Mouse (Mus musculus) splenic B cell, adult 2 months (primary cell): ENCODE data around the gene Tas1r1.

Experiments used
- DNase-seq: peaks from one replicate; pipeline ENCODE4 v3.0.0-alpha.2; 2011; ENCODE audit warnings: low read depth, low spot score
- H3K27me3 ChIP-seq: 2 replicates; pipeline ENCODE4 v1.6.1; 2012; ENCODE audit warnings: mild to moderate bottlenecking, low read length, moderate library complexity, mixed read lengths; ENCODE audit not compliant: control insufficient read depth, poor library complexity, insufficient read depth, severe bottlenecking
- H3K36me3 ChIP-seq: 2 replicates; pipeline ENCODE4 v1.6.1; 2012; ENCODE audit warnings: mild to moderate bottlenecking, low read length, moderate library complexity, mixed read lengths; ENCODE audit not compliant: control insufficient read depth, poor library complexity, insufficient read depth, severe bottlenecking

Tas1r1 gene

DNA sequence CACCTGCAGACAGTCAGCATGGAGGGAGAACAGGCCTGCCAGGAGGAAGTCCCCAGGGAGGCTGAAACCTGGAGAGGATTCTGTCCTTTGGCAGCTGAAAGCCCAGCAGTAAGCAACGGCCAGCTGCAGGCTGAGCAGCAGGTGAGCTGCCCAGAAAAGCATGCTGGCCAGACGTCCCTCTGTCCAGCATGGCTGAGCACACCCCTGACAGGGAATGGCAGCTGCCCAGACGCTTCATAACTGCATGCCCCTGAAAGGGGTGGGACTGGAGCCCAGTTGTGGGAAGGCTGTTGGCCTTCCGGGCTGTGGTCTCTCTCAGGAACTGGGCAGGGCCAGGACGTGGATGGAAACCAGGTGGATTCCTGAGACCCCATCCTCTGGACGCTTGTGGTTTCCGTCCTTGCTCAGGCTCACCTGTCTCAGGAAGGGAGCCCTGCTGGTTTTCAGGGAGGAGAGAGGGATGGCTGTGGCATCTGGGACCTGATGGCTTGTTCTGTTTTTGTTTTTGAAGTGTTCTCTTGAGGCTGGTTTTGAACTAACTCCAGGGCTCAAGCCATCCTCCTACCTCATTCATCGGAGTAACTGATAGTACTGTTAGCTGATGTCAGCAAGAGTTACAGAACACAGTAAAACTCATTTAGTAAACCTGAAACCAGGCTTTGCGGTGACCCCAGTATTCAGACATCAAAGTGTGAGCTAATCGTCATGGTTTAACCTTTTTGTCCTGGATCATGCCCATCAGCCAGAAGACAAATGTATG, at the start of gene Tas1r1:
TSS of gene Tas1r1 (minus strand) at position 344 of the 760 bp plus-strand sequence.
- Histone ChIP-seq H3K36me3 (no peaks in the 10 kb centered on the region), H3K27me3 (no peaks in the 10 kb centered on the region)
- DNase-seq = no peak

DNA sequence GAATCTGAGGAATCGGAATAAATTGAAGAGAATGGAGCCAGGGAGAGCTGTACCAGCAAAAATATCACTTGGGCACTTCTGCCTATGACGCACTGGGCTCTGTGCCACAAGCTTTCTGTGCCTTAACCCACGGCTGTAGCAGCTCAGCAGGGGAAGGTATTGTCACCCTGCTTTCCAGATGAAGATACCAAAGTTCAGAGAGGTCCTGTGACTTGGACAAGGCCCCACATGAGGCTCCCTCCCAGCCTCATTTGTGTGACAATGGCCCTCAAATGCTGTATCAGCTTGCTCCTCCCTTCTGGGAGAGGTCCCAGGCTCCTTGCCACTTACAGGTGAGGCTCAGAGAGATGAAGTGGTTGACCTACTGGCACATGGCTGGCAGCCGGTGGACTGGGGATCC, 49.8 kb upstream of the Tas1r1 start:
- H3K27me3 ChIP-seq = no peaks in the 10 kb centered on the region; the same call in 1 of the 2 replicates
- no peak for DNase-seq
- H3K36me3 ChIP-seq = no peaks in the 10 kb centered on the region

DNA sequence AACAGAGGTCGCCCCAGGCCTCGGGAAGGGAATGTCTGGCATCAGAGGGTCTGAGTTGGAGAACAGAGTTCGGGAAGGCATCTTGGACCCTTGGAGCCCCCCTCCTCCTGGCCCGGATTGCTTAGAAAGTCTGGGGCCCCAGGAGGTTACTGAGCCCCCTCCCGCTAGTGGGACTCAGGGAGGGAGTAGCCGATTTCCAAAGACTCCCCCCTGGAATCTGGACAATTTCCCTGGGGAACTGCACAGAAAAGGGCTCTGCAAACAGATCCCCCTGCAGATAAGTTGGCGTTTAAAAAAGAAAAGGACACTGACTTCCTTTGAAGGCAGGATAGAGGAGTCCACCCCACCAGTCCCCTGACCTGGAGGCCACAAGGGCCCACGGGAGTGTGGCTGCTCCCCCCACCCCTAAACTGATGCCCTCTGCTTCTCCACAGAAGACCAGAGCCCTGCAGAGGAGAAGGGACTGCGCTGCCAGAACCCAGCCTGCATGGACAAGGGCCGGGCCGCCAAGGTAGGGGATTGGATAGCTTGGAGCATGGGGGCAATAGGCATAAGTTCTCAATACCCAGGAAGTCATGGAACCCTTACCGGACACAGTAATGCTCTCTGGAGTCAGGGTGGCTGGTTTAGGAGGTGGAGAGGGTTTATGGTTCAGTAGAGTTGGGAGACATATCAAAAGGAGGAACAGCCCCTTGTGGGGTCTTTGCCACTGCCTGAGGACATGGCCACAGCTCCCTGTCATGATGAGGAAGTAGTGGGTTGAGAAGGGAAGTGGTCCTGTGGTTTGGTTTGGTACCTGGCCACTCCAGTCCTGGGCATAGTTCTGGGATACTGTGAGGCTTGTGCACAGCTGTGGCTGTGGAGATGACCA, 49.1 kb upstream of the Tas1r1 start:
- H3K36me3 ChIP-seq = no peaks in the 10 kb centered on the region
- peak; percentile 24 for DNase-seq
- no peaks in the 10 kb centered on the region; the same call in 1 of the 2 replicates for H3K27me3 ChIP-seq

DNA sequence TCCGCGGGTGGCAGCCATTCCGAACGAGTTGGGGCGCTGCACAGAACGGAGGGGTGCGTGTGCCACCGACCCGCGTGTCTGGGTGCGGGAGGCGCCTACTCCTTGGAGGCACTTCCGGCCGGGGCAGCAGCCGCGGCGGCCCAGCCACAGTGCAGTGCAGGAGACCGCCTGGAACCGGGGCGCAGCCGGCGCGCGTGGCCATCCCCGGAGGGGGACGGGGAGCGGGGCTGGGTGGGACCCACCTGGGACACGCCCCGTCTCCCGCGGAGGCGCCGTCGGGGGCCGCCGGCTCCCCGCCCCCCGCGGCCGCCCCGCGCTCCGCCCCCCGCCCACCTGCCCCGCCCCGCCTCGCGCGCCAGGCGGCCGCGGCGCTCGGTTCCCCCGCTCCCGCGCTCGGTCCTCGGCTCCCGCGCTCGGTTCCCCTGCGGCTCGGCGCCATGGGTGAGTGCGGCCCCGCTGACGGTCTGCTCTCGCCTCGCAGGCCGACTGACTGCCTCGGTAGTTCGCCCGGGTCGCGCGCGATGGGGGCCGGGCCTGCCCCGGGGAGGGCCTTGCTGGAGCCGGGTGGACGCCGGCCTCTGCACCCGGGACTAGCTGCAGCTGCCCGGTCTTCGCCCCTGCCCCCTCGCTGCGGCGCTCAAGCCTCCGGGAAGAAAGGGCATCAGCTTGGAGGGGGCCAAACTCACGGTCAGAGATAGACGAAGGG, 48.3 kb upstream of the Tas1r1 start:
- peak; percentile 37 for DNase-seq
- Histone ChIP-seq H3K27me3 (no peaks in the 10 kb centered on the region; the same call in 1 of the 2 replicates), H3K36me3 (no peaks in the 10 kb centered on the region)

DNA sequence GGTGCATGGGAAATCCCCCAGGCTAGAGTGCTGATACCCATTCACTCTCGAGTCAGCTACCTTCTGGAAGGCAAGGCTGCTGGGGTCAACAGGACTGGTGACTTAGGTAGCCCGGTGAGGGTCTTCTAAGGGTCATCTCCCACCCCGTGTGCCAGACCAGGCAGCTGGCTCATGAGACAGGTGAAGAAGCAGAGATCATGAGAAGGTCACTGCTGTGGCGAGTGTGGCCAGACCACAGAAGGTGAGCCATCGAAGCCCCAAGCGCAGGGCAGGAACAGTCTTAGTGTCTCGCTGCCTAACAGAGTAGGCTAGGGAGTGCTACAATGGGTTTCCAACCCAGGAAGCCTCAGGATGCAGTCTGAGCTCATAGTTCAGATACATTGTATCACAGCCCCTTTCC, 46.2 kb upstream of the Tas1r1 start:
- DNase-seq = no peak
- Histone ChIP-seq H3K27me3 (no peaks in the 10 kb centered on the region; the same call in 1 of the 2 replicates), H3K36me3 (no peaks in the 10 kb centered on the region)

DNA sequence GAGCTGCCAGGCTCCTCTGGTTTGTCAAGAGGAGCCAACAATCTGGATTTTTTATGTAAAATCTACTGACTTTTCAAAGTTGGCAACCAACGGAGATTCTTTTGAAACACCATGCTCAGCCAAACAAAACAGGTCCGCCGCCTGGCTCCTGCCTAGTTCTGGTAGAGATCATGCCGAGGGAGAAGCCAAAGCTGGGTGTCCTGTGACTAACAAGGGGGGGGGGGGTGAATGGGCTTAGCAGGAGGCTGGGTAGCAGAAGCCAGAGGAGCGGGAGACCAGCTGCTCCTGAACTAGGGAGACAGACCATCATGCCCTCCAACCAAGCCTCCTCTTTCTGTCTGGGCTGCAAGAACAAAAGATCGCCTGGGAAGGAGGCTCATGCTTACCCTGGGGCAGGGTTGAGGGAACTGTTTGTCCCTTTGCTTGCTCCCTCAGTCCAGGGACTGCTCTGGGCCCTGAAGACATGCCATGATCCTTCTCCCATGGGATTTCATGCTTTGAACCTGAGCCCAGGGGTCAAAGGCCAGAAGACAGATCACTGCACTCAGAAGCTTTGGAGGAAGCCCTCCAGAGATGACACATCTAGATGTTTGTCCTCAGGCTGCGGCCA, 45.3 kb upstream of the Tas1r1 start:
- no peaks in the 10 kb centered on the region; the same call in 1 of the 2 replicates for H3K27me3 ChIP-seq

DNA sequence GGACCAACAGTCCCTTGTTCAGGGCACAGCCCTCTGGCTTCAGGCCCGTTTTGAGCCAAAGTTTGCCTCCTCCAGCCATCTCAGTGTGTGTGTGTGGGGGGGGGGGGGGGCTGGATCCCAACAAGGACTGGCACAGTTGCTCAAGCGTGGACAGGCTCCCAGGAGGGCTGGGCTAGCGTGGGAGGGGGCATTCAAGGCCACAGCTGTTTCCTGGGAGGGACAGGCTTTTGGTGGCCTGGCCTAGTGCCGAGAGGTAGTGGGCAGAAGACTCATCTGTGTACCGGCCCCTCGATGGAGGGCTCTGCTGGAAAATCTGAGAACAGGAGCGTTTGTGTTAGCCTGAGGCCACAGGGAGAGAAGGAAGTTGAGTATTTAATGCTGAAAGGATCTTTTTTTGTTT, 41.6 kb upstream of the Tas1r1 start:
- no peak for DNase-seq

More for the DNA sequence above, 45.3 kb upstream of the Tas1r1 start:
- H3K36me3 ChIP-seq = no peaks in the 10 kb centered on the region
- DNase-seq = no peak

DNA sequence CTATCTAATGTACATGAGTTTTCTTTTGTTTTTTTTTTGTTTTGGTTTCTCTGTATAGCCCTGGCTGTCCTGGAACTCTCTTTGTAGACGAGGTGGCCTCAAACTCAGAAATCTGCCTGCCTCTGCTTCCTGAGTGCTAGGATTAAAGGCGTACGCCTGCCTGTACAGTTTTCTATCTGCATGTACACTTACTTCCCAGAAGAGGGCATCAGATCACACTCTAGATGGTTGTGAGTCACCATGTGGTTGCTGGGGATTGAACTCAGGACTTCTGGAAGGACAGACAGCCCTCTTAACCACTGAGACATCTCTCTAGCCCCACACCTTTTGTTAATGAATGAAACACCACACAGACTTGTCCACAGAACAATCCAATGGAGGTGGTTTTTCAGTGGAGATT, 40.9 kb upstream of the Tas1r1 start:
- Histone ChIP-seq H3K27me3 (no peaks in the 10 kb centered on the region), H3K36me3 (no peaks in the 10 kb centered on the region)

More for the DNA sequence above, 41.6 kb upstream of the Tas1r1 start:
- H3K36me3 ChIP-seq = no peaks in the 10 kb centered on the region
- no peaks in the 10 kb centered on the region for H3K27me3 ChIP-seq

DNA sequence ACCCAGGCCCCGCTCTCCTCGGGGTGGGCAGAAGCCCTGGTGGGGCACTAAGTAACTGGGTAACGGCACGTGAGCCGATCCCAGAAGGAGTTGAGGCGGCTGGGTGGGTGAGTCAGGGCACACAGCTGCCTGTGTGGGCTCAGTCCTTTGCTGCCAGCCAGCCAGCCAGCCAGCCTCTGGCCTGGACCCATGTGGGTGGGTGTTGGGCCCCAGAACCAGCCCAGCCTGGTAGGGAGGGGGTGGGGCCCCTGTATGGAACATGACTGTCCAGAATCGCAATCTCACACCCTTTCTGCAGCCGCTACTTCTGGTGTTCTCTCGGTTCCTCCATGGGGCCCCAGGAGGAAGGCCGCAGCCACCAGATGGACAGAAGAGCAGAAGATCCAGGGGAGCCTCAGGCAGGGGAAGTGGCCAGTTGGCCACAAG, 39.8 kb upstream of the Tas1r1 start:
- no peaks in the 10 kb centered on the region for H3K27me3 ChIP-seq
- H3K36me3 ChIP-seq = no peaks in the 10 kb centered on the region
- no peak for DNase-seq

More for the DNA sequence above, 40.9 kb upstream of the Tas1r1 start:
- DNase-seq = no peak

DNA sequence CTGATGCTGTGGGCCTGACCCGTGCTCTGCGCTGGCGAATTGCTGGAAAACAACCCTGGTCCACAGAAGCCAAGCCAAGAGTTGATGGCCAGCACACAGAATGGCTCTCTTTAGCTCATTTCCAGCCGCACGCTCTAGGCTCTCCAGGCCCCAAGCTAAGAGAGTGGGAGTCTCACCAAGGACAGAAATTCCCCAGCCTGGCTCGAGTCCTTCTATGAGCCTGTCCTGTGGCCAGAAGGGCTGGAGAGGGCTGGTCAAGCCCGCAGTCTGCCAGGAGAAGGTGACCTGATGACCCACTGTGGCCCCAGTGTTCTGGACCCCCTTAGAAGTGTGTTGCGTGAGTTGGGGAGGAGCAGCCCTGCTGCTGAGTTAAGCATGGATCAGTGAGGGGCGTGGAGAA, 38.8 kb upstream of the Tas1r1 start:
- no peaks in the 10 kb centered on the region for H3K27me3 ChIP-seq
- no peak for DNase-seq
- H3K36me3 ChIP-seq = no peaks in the 10 kb centered on the region

DNA sequence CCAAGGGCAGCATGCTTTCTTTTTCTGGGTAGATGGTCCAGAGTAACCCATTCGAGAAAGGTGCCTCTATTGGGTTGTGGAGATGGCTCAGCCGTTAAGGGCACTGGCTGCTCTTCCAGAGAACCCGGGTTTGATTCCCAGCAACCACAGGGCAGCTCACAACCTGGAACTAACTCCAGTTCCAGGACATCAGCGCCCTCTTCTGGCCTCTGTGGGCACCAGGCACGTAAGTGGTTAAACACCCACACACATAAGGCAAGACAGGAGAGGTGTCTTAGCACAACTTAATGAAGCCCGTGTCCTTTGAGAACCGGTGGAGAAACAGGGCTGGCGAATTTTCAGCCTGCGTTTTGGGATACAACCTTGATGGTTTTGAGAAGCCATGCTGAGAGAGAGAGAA, 36.2 kb upstream of the Tas1r1 start:
- H3K27me3 ChIP-seq = no peaks in the 10 kb centered on the region
- no peaks in the 10 kb centered on the region for H3K36me3 ChIP-seq
- DNase-seq = no peak

DNA sequence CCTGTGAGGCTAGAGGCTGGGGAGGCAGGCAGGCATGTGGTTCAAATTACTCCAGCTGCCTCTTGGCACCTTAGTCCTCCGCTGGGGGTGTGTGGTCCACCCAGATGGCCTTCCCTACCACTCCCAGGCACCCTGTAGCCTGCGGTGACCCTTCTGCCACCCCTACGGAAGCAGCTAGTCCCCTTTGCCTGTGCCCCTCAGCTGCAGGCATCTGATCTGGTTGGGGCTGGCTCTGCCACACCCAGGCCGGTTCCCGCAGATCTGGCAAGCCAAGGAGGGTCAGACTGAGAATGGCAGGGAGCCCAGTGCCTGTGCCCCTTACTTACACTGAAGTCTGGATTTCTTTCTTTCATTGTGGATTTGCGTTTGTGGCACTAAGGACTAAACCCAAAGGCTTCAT, 35.3 kb upstream of the Tas1r1 start:
- Histone ChIP-seq H3K36me3 (no peaks in the 10 kb centered on the region), H3K27me3 (no peaks in the 10 kb centered on the region)
- no peak for DNase-seq

DNA sequence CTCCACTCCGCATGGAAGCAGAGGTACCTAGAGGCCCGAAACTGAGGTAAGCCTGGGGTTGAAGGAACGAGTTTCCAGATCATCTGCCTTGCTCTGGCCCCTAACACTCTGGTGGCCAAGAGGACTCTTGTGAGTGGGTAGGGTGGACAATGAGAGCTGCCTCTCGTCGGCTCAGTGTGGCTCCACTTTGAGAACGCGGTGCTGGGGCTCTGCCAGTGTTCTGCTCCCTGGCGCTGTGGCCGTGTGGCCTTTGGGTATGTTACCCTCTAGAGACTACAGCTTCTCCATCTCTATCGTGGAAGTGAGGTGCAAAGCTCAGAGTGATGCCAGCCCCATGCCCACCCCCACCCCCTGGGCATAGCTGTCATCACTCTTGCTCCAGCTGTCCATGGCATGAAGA, 34.3 kb upstream of the Tas1r1 start:
- no peaks in the 10 kb centered on the region for H3K27me3 ChIP-seq
- H3K36me3 ChIP-seq = no peaks in the 10 kb centered on the region
- no peak for DNase-seq

DNA sequence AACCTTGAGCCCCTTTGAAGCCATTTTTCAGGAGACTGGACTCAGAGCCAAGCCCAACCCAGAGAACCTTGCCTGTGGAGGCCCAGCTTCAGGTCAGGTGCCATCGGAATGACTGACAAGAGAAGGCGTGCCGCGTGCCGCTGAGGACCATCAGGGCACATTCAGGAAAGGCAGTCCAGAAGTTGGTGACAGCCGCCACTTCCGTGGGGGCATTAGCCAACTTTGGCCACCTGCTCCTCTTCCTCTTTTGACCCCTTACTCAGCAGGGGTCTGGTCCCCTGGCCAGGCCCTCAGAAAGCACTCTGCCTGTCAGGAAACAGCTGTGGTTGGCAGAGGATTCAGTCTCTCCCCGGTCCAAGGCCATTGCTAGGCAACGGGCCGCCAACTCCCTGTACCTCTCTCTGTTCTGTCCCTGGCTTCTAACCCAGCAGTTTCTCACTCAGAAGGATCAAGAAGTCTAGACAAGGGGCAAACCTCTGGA, 33.8 kb upstream of the Tas1r1 start, which contains the start of gene Plekhg5:
TSS of gene Plekhg5 (plus strand) at position 378 of the 481 bp plus-strand sequence.
- no peak for DNase-seq
- Histone ChIP-seq H3K36me3 (no peaks in the 10 kb centered on the region), H3K27me3 (no peaks in the 10 kb centered on the region)
